Mouse (Mus musculus) 3134 (cell line): ENCODE results near the gene Tacc2.

Experiments used
- DNase-seq: peaks from one replicate; pipeline ENCODE4 v3.0.0-alpha.2; 2011; ENCODE audit warnings: low spot score; ENCODE audit not compliant: insufficient read length; ENCODE audit errors: extremely low read depth

Gene Tacc2

DNA sequence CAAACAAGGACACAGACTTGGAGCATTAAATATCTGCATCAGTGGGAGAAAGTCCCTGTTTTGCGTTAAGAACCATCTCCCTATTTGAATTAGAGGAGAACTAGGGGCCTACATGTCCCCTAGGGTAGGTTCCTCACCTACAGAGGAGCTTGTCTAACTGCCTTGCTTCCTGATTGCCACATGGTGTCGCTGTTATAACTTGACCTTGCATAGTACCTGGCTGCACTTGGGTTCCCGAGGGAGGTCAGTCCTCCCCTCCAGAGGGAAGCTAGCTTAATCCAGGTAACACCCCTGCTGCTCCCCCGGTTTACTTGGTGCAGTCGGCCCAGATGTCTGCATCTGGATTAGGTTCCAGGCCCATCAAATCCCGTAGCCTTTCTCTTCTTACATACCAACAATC is 27.9 kb downstream of the Tacc2 start:
- peak; percentile 19 for DNase-seq

DNA sequence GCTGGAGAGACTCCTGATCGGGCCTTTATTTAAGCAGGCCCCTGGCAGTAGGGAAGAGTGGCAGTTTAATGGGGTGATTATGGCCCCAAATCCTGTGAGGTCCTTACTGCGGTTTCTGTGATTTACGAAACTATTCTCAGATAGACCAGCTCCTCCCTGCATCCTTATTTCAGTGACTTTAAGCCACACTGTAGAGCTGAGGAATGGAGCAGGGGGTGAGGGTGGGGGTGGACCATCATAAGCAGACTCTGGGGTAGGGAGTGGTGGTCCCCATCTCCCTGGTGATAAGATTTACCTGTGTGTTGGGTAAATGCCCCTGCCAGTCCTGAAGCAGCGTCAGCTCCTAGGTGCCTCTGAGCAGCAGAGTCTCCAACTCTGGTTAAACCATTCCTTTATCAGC is 29.7 kb downstream of the Tacc2 start:
- no peak for DNase-seq

DNA sequence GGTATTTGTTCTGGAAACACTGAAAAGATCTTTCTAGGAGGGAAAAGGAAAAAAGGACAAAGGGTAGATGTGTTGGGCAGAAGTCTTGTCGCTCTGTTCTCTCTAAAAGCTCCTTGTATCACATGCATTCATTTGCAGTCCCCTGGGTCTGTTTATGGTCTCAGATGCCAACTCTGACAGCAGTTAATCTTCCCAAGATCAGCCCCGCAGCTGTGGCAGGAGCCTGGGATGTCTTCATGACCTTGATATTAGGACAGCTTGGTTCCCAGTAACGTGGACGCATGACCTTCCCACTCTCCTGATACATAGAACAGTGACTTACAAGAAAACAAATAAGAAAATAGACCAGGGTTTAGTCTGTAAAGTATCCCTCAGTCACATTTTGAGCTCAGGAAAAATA is 36.7 kb downstream of the Tacc2 start:
- DNase-seq: no peak

DNA sequence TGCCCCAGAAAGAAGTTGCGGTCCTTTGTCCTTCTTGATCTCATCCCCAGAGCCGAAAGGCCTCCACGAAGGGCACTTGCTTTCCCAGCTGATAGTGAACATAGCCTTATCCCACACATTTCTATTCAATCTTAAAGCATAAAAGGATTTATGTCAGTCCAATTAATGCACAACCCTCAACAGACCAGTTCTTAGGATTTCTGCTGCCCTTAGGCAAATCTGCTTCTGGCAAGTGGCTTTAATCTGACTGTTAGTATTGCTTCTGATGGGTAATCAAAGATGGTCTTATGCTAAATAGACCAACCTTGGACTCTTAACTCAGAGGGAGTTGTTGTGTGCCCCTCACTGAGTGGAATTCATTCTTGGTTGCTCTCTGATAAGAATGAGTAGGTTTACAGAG is 40.4 kb downstream of the Tacc2 start:
- no peak for DNase-seq

DNA sequence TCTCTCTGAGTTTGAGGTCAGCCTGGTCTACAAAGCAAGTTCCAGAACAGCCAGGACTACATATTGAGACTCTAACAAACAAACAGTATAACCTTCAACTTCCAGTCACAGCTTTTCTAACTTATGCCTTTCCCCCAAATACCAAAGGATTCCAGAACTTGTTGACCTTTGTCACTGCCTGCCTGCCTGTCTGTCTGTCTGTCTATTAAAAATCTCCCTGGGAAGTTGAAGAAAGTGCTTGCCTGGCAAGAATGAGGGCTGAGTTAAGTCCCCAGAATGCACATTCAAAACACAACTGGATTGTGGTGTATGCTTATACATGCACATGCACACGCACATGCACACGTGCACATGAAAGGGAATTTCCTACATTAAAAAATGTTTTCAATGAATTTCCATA is 43.8 kb downstream of the Tacc2 start:
- no peak for DNase-seq

DNA sequence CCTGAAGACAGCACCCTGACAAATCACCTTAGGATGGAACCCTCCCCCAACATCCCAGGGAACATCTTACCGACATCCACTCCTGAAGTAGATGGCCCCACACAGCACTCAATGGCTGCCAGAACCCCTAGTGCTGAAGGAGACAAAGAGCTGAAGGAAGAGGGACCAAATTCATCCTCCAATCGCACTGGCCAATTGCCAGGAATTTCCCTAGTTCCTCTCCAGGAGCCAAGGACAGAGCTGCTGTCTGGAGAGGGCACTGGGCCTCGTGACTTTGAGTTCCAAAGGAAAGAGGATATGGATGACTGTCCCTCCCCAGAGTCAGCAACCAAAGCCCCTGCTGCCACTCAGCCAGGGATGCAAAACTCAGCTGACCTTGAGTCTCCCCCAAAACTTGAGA is 44.7 kb downstream of the Tacc2 start:
- DNase-seq: no peak

DNA sequence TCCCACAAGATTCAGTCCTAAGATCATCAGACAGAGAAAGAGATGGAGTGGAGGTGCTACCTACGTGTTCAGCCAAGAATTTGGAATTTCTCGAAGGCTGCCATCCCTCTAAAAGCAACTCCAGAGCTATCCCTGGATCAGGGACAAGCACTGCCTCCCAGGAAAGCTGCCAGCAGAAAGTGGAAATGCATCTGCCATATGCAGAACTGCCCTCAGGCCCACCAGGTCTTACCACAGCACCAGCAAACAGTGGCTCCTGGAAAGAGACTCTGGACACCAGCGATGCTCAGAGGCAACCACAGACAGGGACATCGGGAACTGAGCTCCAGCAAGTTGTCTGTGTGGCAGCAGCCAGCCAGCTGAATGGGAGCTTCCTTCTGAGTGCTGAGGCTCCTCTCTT is 45.1 kb downstream of the Tacc2 start:
- no peak for DNase-seq

DNA sequence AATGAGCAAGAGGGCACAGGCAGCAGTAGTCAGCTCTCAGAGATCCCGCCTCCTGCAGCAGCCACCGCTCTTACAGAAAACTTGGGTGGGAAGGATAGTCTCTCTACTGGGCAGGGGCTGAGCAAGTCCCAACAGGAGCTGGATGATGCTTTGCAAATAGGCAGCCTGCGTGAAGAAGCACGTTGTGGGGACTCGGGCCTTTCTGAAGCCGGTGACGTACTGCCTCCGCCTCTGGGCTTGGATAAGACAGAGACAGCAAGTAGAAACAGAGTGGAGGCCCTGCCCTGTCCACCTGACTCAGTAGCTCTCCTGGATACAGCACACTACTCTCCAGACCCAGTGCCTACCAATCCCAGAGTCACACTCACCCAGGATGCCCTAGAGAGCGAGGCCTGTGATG is 47.1 kb downstream of the Tacc2 start:
- DNase-seq: no peak

DNA sequence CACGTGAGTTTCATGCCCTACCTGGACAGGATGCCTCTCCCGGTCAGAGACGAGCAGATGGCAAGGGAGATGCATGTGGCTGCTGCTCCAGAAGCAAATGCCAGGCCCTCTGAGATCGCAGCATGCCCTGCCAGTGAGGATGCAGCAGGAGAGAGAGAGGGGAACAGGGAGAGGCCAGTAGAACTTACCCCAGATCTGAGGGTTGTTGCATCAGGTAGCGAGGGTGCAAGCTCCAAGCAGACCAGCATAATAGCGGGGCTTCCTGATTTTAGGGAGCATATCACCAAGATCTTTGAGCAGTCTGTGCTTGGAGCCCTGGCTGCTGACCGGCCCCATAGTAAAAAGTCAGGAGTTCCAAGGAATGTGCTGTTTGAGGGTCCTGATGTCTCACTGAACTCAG is 48.1 kb downstream of the Tacc2 start:
- no peak for DNase-seq

DNA sequence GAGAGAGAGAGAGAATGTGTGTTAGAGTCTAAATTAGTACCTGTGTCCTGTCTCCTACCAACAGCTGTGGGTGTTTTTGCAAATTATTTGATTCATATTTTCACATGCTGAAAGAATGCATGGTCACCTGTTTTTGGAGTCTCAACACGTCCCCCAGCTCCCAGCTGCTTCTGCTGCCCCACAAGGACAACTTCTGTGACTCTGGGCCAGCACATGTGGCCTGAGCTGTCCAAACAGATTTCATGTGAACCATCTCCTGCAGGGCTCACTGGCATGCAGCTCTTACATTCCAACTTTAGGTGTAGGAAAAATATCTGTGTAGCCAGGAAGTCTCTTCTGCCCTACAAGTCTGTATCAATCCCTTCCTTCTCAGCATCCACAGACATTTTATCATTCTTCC is 51.4 kb downstream of the Tacc2 start:
- no peak for DNase-seq

DNA sequence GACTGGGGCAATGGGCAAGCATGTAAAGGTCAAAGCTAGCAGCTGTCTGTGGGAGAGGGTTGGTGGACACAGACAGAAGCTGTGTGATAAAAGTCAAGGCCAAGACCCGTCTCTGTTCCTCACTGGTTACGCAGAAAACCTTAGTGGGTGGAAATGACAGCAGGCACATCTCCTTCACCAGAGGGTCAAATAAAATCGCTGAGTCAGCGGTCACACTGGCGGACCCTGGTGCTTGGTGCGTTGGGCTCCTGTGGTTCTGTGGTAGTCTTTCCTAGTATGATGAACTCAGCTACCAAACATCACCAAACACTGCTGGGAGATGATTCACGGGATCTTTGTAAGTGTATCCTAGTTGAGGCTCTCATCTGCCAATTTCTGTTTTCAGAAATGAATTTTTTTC is 52.8 kb downstream of the Tacc2 start:
- no peak for DNase-seq

DNA sequence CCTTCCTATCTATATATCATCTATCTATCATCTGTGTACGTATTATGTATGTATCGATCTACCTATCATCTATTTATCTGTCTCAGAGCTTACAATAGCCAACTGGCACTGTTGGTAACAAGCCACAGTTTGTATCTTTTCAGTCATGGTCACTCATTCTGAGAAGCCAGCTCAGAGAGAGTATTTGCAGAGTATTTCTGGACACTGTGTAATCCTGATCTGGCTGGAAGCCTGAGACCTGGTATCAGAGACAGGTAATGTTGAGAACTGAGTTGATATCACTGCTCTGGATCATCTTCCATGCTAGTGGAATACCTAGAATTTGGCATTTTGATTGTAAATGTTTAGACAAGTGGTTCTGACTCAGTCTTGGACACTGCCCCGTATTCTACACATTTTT is 53.7 kb downstream of the Tacc2 start:
- no peak for DNase-seq

DNA sequence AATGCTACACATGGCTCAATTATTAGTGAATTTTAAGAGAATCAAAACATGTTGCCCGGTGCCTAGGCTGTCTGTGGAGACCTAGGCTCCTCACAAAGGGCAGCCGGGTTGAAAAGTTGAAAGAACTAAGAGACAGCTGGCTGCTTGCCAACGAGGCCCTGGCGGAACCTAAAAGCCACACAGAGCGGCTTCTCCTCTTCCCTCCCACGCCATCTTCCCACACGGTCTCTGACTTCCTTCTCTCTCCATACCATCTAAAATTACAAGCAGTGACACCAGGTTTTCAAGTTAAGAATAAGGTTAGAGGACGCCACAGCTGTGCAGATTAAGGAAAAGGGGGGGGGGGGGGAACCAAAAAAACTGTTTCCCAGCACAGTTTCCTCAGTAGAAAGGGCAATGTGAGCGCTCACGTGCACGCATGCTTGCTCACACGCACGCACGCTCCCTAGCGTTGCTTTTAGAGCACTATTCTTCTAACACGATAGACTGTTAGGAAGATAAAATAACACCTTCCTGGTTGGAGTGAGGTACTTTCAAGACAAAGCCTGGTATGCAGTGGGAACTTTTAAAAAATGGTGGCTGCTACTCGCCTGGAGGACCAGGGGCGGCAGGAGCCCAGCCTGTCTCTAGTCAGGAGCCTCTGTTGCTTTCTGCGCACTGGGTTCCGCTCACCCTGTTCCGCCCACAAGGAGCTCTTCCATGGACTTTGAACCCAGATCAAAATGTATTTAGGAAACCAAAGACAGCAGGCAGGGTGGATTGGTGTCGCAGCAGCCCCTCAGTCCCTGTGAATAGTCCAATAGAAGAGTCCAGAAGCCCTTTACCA is 54.5 kb downstream of the Tacc2 start:
- DNase-seq: no peak

DNA sequence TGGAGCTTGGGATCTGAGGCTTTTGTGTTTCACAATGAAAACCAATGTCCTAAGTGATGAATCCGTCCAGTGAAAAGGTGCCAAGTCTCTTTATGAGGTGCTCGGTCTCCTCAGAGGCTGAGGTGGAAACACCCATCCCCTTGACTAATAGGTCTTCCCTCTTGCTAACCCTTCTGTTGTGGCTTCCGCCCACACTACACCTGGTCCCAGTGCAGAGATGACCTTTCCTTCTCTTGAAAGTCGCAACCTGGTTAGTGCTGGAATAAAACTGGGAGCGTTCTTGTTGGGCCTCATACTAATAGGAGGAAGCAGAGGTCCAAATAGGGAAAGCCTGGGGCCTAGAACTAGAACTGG is 55.1 kb downstream of the Tacc2 start:
- no peak for DNase-seq

DNA sequence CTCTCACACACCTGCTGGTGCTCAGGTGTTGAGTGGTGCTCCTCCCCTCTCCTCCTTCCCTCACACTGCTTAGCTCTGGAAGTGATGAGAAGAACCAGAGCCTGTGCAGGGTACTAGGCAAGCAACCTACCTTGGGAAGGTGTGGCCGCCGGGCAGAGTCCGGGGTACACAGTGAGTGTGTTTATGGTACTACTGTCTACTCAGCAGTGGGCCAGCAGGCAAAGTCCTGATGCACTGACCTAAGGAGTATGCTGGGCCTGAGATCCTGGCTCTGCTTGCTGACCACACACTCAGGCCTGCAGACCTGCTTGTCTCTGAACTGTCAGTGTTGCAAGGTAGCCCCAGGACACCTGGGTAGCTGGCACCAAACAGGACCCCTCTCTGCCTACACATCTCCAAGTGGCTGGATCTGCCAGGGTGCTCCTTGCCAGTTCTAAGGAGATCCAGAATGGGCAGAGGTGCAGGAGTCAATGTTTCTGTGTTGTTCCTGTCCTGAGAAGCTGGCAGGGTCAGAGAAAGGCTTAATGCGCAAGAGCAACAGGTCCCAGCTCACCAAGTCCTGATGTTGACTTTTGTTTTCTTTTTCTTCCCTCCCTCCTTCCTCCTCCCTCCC is 57.1 kb downstream of the Tacc2 start:
- DNase-seq: no peak

DNA sequence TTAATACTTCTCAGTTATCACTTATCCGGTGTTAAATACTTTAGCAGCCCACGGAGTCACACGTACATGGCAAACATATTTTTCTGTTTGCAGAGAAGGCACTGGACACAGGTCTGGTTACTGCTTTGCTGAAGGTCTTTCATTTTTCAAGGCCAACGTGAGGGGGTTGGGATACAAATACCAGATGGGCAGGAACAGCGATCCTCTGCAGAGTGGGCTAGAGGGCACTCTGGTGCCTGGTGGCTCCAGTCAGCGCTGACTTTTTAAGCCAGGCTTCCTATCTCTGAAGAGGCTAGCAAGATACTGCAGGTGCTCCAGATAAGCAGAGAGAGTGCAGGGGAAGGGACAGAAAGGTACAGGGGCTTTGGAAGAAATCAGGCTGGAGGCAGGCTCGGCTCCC is 58.0 kb downstream of the Tacc2 start:
- DNase-seq: no peak

DNA sequence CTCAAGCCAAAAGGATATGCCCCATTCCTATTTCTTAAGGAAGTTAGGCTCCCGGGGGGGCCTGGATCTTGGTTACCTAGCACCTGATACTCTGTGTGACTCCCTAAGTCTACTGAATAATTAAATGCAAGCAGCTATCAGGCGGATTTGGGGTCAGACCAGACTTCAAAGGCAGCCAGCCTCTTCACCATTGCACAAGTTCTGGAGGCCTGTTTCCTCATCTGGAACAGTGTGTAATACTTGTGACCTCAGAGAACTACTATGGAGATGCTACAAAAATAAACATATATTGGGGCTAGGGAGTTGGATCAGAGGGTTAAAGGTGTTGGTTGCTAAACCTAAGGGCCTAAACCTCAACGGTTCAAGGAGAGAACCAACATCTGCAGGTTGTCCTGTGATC is 59.0 kb downstream of the Tacc2 start:
- no peak for DNase-seq

DNA sequence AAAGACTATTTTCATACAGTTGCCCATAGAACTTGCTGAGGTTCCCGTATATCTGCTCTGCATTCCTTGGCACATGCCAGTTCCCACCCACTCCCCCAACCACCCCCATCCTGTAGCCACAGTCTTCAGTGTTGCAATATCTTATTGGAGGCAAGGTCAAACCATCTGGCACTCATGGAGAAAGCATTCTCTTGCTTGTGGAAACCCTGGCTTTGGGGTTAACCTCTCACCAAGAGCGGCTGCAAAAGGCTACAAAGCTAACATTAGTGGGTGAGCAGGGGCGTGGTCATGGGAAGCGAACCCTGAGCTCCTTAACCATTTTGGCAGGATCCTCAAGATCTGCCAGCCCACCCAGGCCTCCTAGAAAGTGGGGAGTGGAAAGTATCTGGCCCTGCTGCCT is 59.7 kb downstream of the Tacc2 start:
- DNase-seq: no peak

DNA sequence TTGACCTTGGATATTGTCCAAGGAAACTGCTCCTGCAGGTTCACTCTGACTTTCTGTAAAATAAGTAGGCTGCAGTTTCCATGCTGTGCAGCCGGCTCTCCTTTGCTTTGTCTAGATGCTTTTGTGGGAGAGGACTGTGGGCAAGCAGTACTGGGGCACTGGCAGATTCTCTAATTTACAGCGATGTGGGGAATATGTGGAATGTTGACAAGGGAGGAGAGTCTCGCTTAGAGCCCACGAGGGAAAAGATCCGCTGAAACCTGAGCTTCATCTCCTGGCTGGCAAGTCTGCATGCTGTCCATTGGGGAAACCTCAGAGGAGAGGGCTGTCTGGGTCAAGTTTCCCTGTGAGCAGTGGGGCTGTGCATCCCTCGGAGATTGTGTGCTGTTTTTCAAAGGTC is 60.6 kb downstream of the Tacc2 start:
- DNase-seq: no peak

DNA sequence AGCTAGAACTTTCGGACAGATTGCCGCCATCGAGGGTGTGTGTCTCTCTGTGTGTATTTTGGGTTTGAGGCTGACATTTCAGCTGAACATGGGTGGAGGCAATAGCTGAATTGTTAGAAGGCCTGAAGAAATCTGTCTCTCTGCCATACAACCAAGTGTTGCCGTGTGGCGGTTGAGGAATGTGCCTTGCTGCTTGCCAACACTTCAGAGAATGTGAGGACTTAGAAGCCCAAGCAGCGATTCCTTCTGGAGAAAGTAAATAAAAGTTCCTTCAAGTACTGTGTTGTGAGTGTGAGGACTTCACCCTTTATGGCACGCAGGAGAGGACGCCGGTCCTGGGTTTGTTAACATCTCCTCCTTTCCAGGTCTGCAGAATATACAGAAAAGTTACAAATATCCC is 63.4 kb downstream of the Tacc2 start:
- peak; percentile 38 for DNase-seq

DNA sequence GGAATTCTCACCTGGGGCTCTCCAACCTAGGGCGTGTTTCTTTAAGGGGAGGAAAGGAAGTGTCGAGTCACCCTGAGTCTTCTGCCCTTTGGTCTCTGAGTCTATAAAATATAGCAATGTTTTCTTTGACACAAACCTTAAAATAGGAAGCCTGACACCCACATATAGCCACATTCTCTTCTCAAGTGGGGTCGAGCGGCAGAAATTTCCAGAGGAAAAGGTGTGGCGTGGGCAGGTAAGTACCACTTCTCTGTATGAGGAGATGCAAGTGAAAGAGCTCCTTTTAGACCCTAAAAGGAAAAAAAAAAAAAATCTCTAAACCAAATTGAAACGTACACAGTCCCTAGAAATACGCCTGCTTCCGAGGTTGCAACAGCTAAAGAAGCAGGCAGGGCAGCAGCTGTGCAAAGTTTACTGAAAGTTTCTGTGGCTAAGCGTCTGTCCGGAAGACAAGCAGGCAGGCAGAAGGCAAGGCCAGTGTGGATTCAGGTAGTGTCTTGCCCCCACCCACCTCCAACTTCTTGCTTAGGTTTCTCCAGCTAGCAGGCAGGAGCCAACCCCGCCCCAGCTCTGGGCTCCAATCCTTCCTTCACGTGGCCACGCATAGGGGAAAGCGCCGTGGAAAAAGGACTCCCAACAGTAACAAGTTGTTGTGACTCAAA is 68.2 kb downstream of the Tacc2 start:
- DNase-seq: no peak
